Mouse (Mus musculus) neutrophil, adult 5-6 weeks (primary cell): ENCODE measurements around the gene Nif3l1. TPM values are rescaled to one million over a fixed set of nuclear protein-coding genes. Genes with fewer than 3 reads are reported as not detected.

Experiments used
- total RNA-seq: library from RNA; stranded (forward); fragments of 200-1000 nt; gene quantifications from 2 replicates; pipeline ENCODE4 v1.2.3, GENCODE M21; 2017

Gene Nif3l1
- total RNA-seq, 1 experiment from 2014 or later = 9.5 TPM

Other genes with a start within 250 kb of the Nif3l1 start
- gene Aox4, start 234.8 kb upstream of the Nif3l1 start, total RNA-seq = not detected in 2 replicates
- gene Aox2, start 166.8 kb upstream of the Nif3l1 start, total RNA-seq = not detected in 2 replicates
- gene Bzw1, start 52.3 kb upstream of the Nif3l1 start, total RNA-seq = 102 and 104 TPM in 2 replicates
- 1,441 and 1,572 TPM in 2 replicates for gene Clk1, start 21.1 kb upstream of the Nif3l1 start, total RNA-seq
- 41.0 and 41.4 TPM in 2 replicates for gene Ppil3, start 335 bp downstream of the Nif3l1 start, total RNA-seq
- gene Orc2, start 60.0 kb downstream of the Nif3l1 start, total RNA-seq = 23.6 and 25.3 TPM in 2 replicates
- 12.9 and 22.0 TPM in 2 replicates for gene Fam126b, start 141.2 kb downstream of the Nif3l1 start, total RNA-seq
- gene Ndufb3, start 141.2 kb downstream of the Nif3l1 start, total RNA-seq = 15.7 and 16.8 TPM in 2 replicates